Mouse (Mus musculus) retina, adult 2 months (tissue): ENCODE measurements at regions not wholly inside any gene's neighbourhood (a gene's known extent, or its start where the extent isn't known, plus 50 kb on each side); places are given as distances from the start of the nearest gene placed in this dataset.

Source experiments
- DNase-seq: peaks from one replicate; pipeline ENCODE4 v3.0.0-alpha.2; 2012; ENCODE audit warnings: low read depth, low spot score

- no peak for DNase-seq
These were observed 365.1 kb downstream of the Bcor start for GRCm38 (mm10) chrX:11795010-11795409.

- no peak for DNase-seq
These were observed 362.3 kb downstream of the Bcor start for GRCm38 (mm10) chrX:11797870-11798269.

- no peak for DNase-seq
These were observed 361.8 kb downstream of the Bcor start for GRCm38 (mm10) chrX:11798326-11798725.

GRCm38 (mm10) chrX:11800400-11800941 lies 359.7 kb downstream of the Bcor start:
- DNase-seq: no peak

GRCm38 (mm10) chrX:11801208-11801607 lies 358.9 kb downstream of the Bcor start:
- DNase-seq: no peak

GRCm38 (mm10) chrX:11801621-11802020 lies 358.5 kb downstream of the Bcor start:
- no peak for DNase-seq

GRCm38 (mm10) chrX:11802074-11802899 lies 357.9 kb downstream of the Bcor start:
- DNase-seq: no peak

GRCm38 (mm10) chrX:11803239-11803638 lies 356.9 kb downstream of the Bcor start:
- DNase-seq: no peak

GRCm38 (mm10) chrX:11806896-11807252 lies 353.3 kb downstream of the Bcor start:
- no peak for DNase-seq

- DNase-seq: no peak
These were observed 352.8 kb downstream of the Bcor start for GRCm38 (mm10) chrX:11807253-11807882.

- no peak for DNase-seq
These were observed 352.3 kb downstream of the Bcor start for GRCm38 (mm10) chrX:11807883-11808262.

GRCm38 (mm10) chrX:11808911-11809310 lies 351.2 kb downstream of the Bcor start:
- DNase-seq: no peak

- DNase-seq: no peak
These were observed 345.3 kb downstream of the Bcor start for GRCm38 (mm10) chrX:11814861-11815260.

GRCm38 (mm10) chrX:11815864-11816263 lies 344.3 kb downstream of the Bcor start:
- no peak for DNase-seq

- no peak for DNase-seq
These were observed 341.5 kb downstream of the Bcor start for GRCm38 (mm10) chrX:11818634-11819033.

- no peak for DNase-seq
These were observed 339.0 kb downstream of the Bcor start for GRCm38 (mm10) chrX:11821165-11821564.

- no peak for DNase-seq
These were observed 338.0 kb downstream of the Bcor start for GRCm38 (mm10) chrX:11821880-11822768.

- no peak for DNase-seq
These were observed 334.2 kb downstream of the Bcor start for GRCm38 (mm10) chrX:11825948-11826347.

GRCm38 (mm10) chrX:11826737-11827408 lies 333.3 kb downstream of the Bcor start:
- DNase-seq: no peak

GRCm38 (mm10) chrX:11829411-11830002 lies 330.6 kb downstream of the Bcor start:
- no peak for DNase-seq

GRCm38 (mm10) chrX:11837566-11837965 lies 322.6 kb downstream of the Bcor start:
- no peak for DNase-seq
